Mouse (Mus musculus) heart, embryonic 13.5 days (tissue): Measurements from ENCODE around the gene Sbno2. TPM values are rescaled to one million over a fixed set of nuclear protein-coding genes. Genes with fewer than 3 reads are reported as not detected.

Experiments
- ATAC-seq: fragments of 200-750 bp; cut with Nextera tagmentation; 2 replicates; pipeline ENCODE4 v1.8.0; 2017; ENCODE audit warnings: moderate TSS enrichment; ENCODE audit not compliant: insufficient number of reproducible peaks, low FRiP score, low TSS enrichment; ENCODE audit errors: extremely low read depth
- H3K27ac ChIP-seq: fragments of 300-500 bp; sonication (generic); replicated peaks from 2 replicates; pipeline ENCODE4 v1.5.1; 2015; ENCODE audit warnings: moderate library complexity, mild to moderate bottlenecking, inconsistent platforms
- H3K27me3 ChIP-seq: fragments of 300-500 bp; sonication (generic); replicated peaks from 2 replicates; pipeline ENCODE4 v1.6.1; 2015; ENCODE audit warnings: mild to moderate bottlenecking, inconsistent platforms
- H3K36me3 ChIP-seq: fragments of 300-500 bp; sonication (generic); 2 replicates; pipeline ENCODE4 v1.6.1; 2015; ENCODE audit warnings: mild to moderate bottlenecking, inconsistent platforms
- H3K4me1 ChIP-seq: fragments of 300-500 bp; sonication (generic); 2 replicates; pipeline ENCODE4 v1.6.1; 2015; ENCODE audit warnings: inconsistent platforms
- H3K4me2 ChIP-seq: fragments of 300-500 bp; sonication (generic); 2 replicates; pipeline ENCODE4 v1.6.1; 2015; ENCODE audit warnings: inconsistent platforms, mild to moderate bottlenecking, moderate library complexity
- H3K4me3 ChIP-seq: fragments of 300-500 bp; sonication (generic); 2 replicates; pipeline ENCODE4 v1.5.1; 2015; ENCODE audit warnings: moderate library complexity, mild to moderate bottlenecking, inconsistent platforms
- H3K9ac ChIP-seq: fragments of 300-500 bp; sonication (generic); 2 replicates; pipeline ENCODE4 v1.6.1; 2015; ENCODE audit warnings: inconsistent platforms, mild to moderate bottlenecking, moderate library complexity
- H3K9me3 ChIP-seq: fragments of 300-500 bp; sonication (generic); 2 replicates; pipeline ENCODE4 v1.6.1; 2016; ENCODE audit warnings: inconsistent platforms
- WGBS: fragments of 180-500 bp; shearing (Covaris S2); methylation state at CpG from one replicate; pipeline ENCODE4 v1.1.7; 2015; ENCODE audit warnings: mixed read lengths; 5-methylcytosine and 5-hydroxymethylcytosine counted together
- polyA plus RNA-seq: library from polyadenylated mRNA; unstranded; fragments of >200 nt; fragmentation: Nextera tagmentation; extraction: Ambion mirVana; gene quantifications from 2 replicates; pipeline ENCODE4 v1.2.1, GENCODE M21; 2015

The Sbno2 gene
- polyA plus RNA-seq, 1 experiment from 2014 or later, result 10.1 TPM

DNA sequence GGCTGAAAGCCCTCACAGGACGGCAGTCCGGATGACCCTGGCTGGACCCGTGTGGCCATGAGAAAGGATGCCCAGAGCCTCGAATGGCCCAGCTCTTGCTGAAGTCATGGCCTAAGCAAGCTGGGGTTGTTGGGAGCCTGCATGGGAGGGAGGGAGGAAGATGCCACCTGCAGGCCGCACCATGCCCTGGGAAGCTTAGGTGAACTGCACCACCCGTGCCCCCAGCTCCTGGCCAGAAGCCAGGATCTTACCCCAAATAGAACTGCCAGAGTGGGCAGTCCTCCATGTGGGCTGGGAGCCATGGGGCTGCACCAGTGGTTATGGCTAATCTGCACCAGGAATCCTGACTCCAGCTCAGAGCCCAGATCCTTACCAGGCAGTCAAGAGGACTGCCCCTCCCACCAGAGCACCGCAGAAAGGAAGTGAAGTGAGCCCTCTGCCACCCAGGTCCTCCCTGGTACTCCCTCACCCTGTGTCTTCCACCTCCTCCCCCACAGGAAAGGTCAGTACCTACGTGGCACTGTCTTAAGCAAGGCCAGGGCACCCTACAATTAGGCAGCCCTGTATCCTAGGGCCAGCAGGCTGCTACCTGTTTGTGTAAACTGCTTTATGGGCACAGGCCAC is 28.0 kb upstream of the Sbno2 start:
- Histone ChIP-seq H3K36me3 (peaks cover 52% of the 10 kb centered on the region), H3K9ac (peak overlapping the region; percentile 20; the same call in 1 of the 2 replicates), H3K4me1 (peaks cover 52% of the 10 kb centered on the region), H3K27me3 (peaks cover 46% of the 10 kb centered on the region), H3K9me3 (no peaks in the 10 kb centered on the region), H3K27ac (peak overlapping the region; percentile 13; the same call in 1 of the 2 replicates), H3K4me3 (no peak overlapping the region), H3K4me2 (no peak overlapping the region)
- ATAC-seq, result no peak
- WGBS, result 57% methylated on average over 8 of the region's 8 CpGs

DNA sequence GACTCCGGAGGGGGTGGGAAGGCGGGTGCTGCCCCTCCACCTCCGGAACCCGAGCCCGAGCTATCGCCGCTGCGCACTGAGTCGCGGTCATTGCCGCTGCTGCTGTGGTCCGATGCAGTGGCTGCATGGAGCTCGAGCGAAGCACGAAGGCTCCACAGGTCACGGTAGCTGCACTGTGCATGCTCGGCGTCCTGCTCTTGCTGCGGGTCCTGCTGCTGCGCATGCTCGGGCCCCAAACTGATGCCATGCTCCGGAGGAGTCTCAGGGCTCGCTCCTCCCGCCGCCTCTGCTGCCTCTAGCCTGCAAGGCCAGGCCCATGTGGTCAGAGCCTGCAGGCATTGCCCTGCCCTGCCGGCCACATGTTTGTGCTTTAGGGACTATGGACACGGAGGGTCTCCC is 26.6 kb upstream of the Sbno2 start:
- WGBS, result 45% methylated on average over 27 of the region's 27 CpGs
- H3K27me3 ChIP-seq, result peaks cover 32% of the 10 kb centered on the region
- H3K9ac ChIP-seq, result peak overlapping the region; percentile 59
- H3K4me3 ChIP-seq, result peak overlapping the region; percentile 20
- no peaks in the 10 kb centered on the region for H3K9me3 ChIP-seq
- no peak overlapping the region for H3K27ac ChIP-seq
- ATAC-seq, result no peak
- H3K4me1 ChIP-seq, result peaks cover 38% of the 10 kb centered on the region
- H3K36me3 ChIP-seq, result peaks cover 66% of the 10 kb centered on the region
- peak overlapping the region; percentile 55 for H3K4me2 ChIP-seq

DNA sequence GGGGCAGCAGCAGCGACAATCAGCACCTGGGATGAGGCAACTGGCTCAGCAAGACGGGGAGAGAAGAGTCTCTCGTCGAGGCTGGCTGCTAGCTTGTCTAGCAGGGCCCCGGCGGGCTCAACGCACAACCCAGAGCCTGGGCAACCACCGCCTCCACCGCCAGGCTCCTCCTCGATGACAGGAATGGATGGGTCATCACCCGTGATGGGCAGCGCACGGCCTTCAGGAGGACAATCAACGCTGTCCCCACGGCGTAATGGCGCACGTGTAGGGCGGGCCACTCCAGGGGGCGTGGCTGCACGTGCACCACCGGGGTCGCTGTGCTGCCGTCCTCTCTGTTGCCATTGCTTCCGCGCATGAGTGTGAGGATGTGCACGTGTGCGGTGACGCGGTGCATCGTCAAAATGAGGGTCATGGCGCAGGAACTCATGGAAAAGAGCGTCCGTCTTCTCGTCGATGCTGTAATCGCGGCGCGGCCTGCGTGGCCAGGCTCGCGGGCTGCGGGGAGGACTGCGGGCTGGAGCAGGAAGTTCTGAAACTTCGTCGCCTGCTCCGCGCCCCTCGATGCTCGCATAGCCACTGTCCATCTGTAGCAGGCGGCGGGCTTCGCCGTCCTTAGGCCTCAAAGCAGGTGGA is 26.1 kb upstream of the Sbno2 start:
- WGBS, result 24% methylated on average over 55 of the region's 55 CpGs
- Histone ChIP-seq H3K9ac (peak overlapping the region; percentile 59), H3K36me3 (peaks cover 72% of the 10 kb centered on the region)

DNA sequence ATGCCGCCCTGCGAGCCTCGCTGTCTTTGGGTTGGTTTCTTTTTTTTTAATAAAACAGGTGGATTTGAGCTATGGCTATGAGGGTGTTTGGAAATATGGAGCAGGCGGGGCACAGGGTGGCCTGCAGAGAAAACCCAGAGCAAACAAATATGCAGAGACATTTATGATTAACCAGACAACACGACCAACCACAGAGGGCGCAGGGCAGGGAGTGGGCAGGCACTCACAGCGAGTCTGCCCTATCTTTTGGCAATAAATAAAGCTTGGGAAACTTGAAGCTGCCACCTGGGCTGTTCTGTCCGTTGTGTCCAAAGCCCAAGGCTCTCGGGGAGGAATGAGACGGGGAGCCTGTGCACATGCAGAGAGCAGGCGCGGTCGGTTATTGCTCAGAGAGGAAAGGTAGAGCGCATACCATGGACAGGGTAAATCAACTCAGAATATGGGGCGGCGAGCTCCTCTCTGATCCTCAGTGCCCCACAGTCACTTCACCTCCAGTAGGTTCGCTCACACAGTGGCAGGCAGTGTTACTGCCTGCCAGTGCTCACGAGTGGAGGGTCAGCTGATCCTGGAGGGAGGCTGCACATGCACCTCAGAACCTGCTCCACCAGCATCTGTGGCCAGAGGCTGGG is 25.1 kb upstream of the Sbno2 start:
- no peaks in the 10 kb centered on the region for H3K9me3 ChIP-seq
- ATAC-seq, result no peak
- peaks cover 81% of the 10 kb centered on the region for H3K36me3 ChIP-seq
- peaks cover 32% of the 10 kb centered on the region for H3K4me1 ChIP-seq
- H3K27me3 ChIP-seq, result peaks cover 18% of the 10 kb centered on the region
- 83% methylated on average over 18 of the region's 18 CpGs for WGBS
- H3K9ac ChIP-seq, result 0 out of 2 replicates have a peak overlapping the region, but pooled peaks have one; percentile 59
- H3K4me2 ChIP-seq, result no peak overlapping the region
- no peak overlapping the region for H3K27ac ChIP-seq
- H3K4me3 ChIP-seq, result no peak overlapping the region

More for the DNA sequence above, 26.1 kb upstream of the Sbno2 start:
- peak overlapping the region; percentile 55 for H3K4me2 ChIP-seq
- no peaks in the 10 kb centered on the region for H3K9me3 ChIP-seq
- no peak overlapping the region for H3K27ac ChIP-seq
- ATAC-seq, result no peak
- peak overlapping the region; percentile 20 for H3K4me3 ChIP-seq
- peaks cover 33% of the 10 kb centered on the region for H3K4me1 ChIP-seq
- peaks cover 27% of the 10 kb centered on the region for H3K27me3 ChIP-seq

DNA sequence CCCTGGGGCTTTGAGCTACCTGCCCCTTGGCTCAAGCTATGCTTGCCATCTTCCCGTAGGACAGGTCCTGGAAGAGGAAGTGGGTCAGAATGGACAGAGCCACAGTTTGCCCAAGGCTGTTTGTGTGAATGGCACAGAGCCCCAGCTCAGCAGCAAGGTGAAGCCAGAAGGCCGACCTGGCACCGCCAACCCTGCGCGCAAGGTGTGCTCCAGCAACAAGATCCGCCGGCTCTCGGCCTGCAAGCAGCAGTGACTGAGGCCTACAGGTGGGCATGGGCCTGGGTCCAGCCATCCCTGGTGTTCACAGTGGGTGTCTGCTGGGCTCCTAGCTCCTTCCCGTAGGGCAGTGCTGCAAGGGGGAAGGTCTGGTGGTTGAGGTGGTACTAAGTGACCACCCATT is 24.5 kb upstream of the Sbno2 start:
- no peak for ATAC-seq
- H3K27me3 ChIP-seq, result peaks cover 11% of the 10 kb centered on the region
- H3K9ac ChIP-seq, result no peak overlapping the region
- H3K9me3 ChIP-seq, result no peaks in the 10 kb centered on the region
- peaks cover 32% of the 10 kb centered on the region for H3K4me1 ChIP-seq
- H3K4me2 ChIP-seq, result no peak overlapping the region
- no peak overlapping the region for H3K27ac ChIP-seq
- peaks cover 85% of the 10 kb centered on the region for H3K36me3 ChIP-seq
- no peak overlapping the region for H3K4me3 ChIP-seq
- WGBS, result 93% methylated on average over 9 of the region's 9 CpGs

DNA sequence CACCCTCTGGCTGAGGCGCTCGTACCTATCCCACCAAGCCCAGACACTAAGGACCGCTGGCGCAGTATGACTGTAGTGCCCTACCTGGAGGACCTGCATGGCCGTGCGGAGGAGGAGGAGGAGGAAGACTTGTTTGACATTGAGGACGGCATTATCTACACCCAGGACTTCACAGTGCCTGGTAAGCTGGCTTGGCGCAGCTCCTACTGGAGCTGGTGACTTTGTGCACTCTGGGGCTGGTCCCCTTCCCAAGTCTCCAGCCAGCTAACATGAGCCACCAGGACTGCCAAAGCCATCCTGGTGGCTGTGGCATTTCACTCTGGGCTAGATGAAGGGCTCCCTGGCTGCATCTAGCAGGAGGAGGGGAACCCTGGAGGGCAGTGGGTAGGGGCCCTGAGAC is 22.5 kb upstream of the Sbno2 start:
- Histone ChIP-seq H3K4me2 (no peak overlapping the region), H3K9ac (no peak overlapping the region), H3K36me3 (peaks cover 97% of the 10 kb centered on the region), H3K27me3 (peaks cover 5% of the 10 kb centered on the region; the same call in 1 of the 2 replicates), H3K9me3 (no peaks in the 10 kb centered on the region), H3K27ac (no peak overlapping the region), H3K4me1 (peaks cover 30% of the 10 kb centered on the region), H3K4me3 (no peak overlapping the region)
- 94% methylated on average over 8 of the region's 8 CpGs for WGBS
- ATAC-seq, result no peak

DNA sequence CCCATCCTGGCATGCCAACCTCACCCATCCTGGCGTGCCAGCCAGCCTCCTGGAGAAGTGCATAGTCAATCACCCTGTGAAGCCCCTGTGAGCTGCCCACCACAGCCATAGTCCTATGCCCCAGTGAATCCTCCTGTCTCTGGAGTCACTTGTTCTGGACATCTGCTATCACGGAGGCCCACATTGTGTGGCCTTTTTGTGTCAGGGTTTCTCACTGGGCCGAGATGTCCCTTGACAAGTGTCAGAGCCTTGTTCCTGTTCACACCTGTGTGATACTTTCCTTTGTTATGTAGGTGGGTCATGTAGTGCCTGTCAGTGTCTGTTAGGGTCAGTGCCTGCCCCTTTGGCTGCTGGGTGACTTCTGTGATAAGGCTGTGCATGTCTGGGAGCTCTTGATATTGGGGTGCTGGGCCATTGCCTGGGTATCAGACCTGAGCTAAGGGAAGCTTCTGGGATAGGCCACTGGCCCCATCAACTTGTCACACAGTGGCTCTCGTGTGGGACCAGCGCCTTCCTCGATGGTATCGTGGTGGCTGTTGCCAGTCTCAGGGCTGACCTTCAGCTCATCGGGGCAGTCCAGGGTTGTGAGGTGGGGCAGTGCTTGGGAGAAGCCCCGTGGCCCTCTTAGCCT is 18.7 kb upstream of the Sbno2 start:
- Histone ChIP-seq H3K9me3 (no peaks in the 10 kb centered on the region), H3K4me2 (peak overlapping the region; percentile 11; the same call in 1 of the 2 replicates), H3K36me3 (peaks cover 96% of the 10 kb centered on the region), H3K4me3 (no peak overlapping the region), H3K27me3 (no peaks in the 10 kb centered on the region), H3K27ac (no peak overlapping the region), H3K9ac (peak overlapping the region; percentile 61; the same call in 1 of the 2 replicates), H3K4me1 (peaks cover 36% of the 10 kb centered on the region)
- no peak for ATAC-seq
- WGBS, result 84% methylated on average over 9 of the region's 9 CpGs

DNA sequence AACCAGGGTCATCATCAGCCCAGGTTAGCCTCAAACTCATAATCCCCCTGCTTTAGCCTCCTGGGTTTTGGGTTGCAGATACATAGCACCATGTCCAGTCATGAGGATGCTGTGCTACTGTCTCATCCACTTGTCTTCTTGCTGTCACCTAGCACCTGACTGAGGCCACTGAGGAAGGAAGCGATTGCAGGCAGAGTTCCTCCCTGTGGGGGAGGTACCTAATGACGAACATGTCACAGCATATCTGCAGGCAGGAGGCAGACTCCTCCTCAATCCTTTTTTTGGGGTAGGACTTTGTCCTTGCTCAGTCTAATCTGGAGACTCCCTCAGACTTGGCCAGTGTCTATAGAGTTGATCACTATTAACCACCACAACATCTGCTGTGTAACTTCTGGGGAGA is 16.3 kb upstream of the Sbno2 start:
- Histone ChIP-seq H3K36me3 (peaks cover 89% of the 10 kb centered on the region), H3K27me3 (no peaks in the 10 kb centered on the region), H3K9ac (no peak overlapping the region), H3K27ac (no peak overlapping the region), H3K9me3 (no peaks in the 10 kb centered on the region), H3K4me3 (no peak overlapping the region; the same call in 1 of the 2 replicates), H3K4me1 (peaks cover 60% of the 10 kb centered on the region), H3K4me2 (no peak overlapping the region)
- no peak for ATAC-seq
- WGBS, result 67% methylated on average over 2 of the region's 2 CpGs

DNA sequence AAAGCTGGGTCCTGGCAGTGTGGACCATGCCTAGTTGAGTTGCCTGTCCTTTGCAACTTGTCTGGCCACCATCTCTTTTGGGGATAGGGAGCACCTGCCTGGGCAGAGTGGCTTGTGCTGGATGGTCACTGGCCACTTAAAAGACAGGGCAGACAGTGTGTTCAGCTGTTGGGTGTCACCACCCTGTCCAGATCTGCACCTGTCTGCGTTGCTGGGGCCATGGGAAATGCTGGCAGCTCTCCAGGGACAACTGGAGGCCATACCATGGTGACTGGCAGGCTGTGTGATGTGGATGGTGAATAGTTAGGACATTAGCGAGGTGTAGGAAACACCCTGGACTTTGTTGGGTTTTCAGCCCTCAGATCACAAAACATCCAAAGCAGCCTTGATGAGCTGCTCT is 14.8 kb upstream of the Sbno2 start:
- no peak overlapping the region for H3K4me3 ChIP-seq
- no peaks in the 10 kb centered on the region for H3K27me3 ChIP-seq
- 66% methylated on average over 2 of the region's 2 CpGs for WGBS
- H3K4me1 ChIP-seq, result peaks cover 61% of the 10 kb centered on the region
- 0 out of 2 replicates have a peak overlapping the region, but pooled peaks have one; percentile 1 for H3K27ac ChIP-seq
- H3K4me2 ChIP-seq, result peak overlapping the region; percentile 84; the same call in 1 of the 2 replicates
- ATAC-seq, result no peak
- H3K9ac ChIP-seq, result peak overlapping the region; percentile 25
- H3K36me3 ChIP-seq, result peaks cover 74% of the 10 kb centered on the region
- no peaks in the 10 kb centered on the region for H3K9me3 ChIP-seq

DNA sequence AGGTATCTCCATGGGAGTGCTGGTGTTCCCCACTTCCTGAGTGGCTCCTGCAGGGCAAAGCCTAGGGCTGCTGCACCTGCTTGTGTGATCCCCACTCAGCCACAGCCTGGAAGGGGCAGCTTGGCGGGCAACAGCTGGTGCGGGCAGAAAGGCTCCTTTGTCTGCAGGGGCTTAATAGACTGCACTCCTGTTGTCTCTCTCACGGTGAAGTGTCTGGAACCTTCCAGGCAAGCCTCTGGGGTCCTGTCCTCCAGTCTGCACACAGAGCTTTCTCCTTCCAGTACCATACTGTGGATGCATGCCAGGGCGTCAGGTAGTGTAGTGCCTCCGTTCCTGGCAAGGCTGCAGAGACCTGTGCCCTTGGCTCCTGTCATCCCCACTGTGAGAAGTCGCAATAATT is 13.2 kb upstream of the Sbno2 start:
- Histone ChIP-seq H3K36me3 (peaks cover 62% of the 10 kb centered on the region), H3K9ac (peak overlapping the region; percentile 97), H3K4me2 (peak overlapping the region; percentile 84), H3K9me3 (no peaks in the 10 kb centered on the region), H3K4me1 (peaks cover 61% of the 10 kb centered on the region), H3K27me3 (no peaks in the 10 kb centered on the region), H3K4me3 (peak overlapping the region; percentile 96), H3K27ac (no peak overlapping the region)
- ATAC-seq, result no peak
- 74% methylated on average over 6 of the region's 6 CpGs for WGBS

DNA sequence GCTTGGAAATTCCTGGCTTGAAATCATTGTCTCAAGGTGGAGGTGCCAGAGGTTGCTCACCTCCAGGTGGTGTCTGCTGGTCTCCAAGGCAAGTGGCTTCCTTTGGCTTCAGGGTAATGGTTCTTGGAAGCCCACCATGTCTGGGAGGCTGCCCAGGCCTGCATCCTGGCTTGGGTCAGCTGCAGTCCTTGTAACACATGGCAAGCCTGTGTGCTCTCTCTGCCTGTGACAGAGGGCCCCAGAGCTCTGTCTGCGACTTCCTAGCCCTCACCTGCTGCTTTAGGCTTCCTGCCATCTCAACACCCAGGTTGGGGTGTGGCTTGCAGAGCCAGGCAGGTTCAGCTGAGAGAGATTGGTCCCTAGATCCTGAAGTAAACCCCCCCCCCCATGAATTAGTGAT is 12.4 kb upstream of the Sbno2 start:
- Histone ChIP-seq H3K4me2 (peak overlapping the region; percentile 84), H3K36me3 (peaks cover 54% of the 10 kb centered on the region), H3K4me3 (peak overlapping the region; percentile 96), H3K27me3 (no peaks in the 10 kb centered on the region), H3K27ac (peak overlapping the region; percentile 89; the same call in 1 of the 2 replicates), H3K4me1 (peaks cover 56% of the 10 kb centered on the region), H3K9me3 (no peaks in the 10 kb centered on the region), H3K9ac (peak overlapping the region; percentile 97)
- 33% methylated on average over 1 of the region's 1 CpGs for WGBS
- no peak for ATAC-seq
